Mouse (Mus musculus) kidney, adult 2 months (tissue): Measurements from ENCODE around the gene AI593442. TPM values are rescaled to one million over a fixed set of nuclear protein-coding genes. Genes with fewer than 3 reads are reported as not detected.

Experiments used
- DNase-seq: peaks from one replicate; pipeline ENCODE4 v3.0.0; 2021
- H3K27ac ChIP-seq: fragments of 200-500 bp; 2 replicates; pipeline ENCODE4 v1.5.1; 2012; ENCODE audit warnings: low read depth, low read length, control low read depth, inconsistent platforms; ENCODE audit not compliant: insufficient read depth
- H3K27me3 ChIP-seq: fragments of 200-500 bp; replicated peaks from 2 replicates; pipeline ENCODE4 v1.6.1; 2012; ENCODE audit warnings: mild to moderate bottlenecking, moderate library complexity, low read length, inconsistent platforms; ENCODE audit not compliant: control insufficient read depth, insufficient read depth
- H3K36me3 ChIP-seq: fragments of 200-500 bp; 2 replicates; pipeline ENCODE4 v1.6.1; 2012; ENCODE audit warnings: mild to moderate bottlenecking, moderate library complexity, low read length, inconsistent platforms; ENCODE audit not compliant: control insufficient read depth, insufficient read depth
- H3K4me1 ChIP-seq: fragments of 200-500 bp; 2 replicates; pipeline ENCODE4 v1.6.1; 2011; ENCODE audit warnings: low read length; ENCODE audit not compliant: control insufficient read depth, insufficient read depth
- H3K4me3 ChIP-seq: fragments of 200-500 bp; 2 replicates; pipeline ENCODE4 v1.5.1; 2011; ENCODE audit warnings: mild to moderate bottlenecking, low read depth, low read length, control low read depth; ENCODE audit not compliant: insufficient read depth
- CTCF ChIP-seq: fragments of 200-500 bp; conservative IDR thresholded peaks from 2 replicates; pipeline ENCODE4 v1.5.1; 2011; ENCODE audit warnings: low read depth, mild to moderate bottlenecking, control low read depth, low read length, moderate library complexity, mixed read lengths; ENCODE audit not compliant: insufficient read depth, insufficient read length
- POLR2A ChIP-seq: fragments of 200-500 bp; IDR thresholded peaks from one replicate; pipeline ENCODE4 v1.6.1; 2011; ENCODE audit warnings: low read depth, low read length, control low read depth
- WGBS: fragments of 180-500 bp; shearing (Covaris S2); methylation state at CpG from one replicate; pipeline ENCODE4 v1.1.7; 2018; 5-methylcytosine and 5-hydroxymethylcytosine counted together
- polyA plus RNA-seq: library from polyadenylated mRNA; depleted of rRNA; stranded (reverse); fragments of >200 nt; gene quantifications from 2 replicates; pipeline ENCODE4 v1.2.3, GENCODE M21; 2012

AI593442 gene
- polyA plus RNA-seq, 1 experiment: 0.03 TPM

DNA sequence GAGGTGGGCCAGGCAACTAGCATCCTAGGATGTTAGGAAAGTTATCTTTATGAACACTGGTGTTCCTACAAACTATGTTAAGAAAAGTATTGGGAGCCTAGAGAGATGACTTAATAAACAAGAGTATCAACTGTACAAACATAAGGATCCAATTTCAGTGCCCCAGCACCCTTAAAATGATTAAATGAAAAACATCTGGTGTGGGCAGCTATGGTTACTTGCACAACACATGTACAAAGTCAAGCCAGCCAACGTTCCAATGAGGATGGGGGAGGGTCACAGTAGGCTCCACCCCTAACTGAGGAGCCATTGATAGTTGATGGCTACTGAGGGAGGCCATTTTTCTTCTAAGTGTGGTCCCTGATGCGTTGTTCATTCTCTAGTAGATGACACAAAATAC, 43.6 kb downstream of the AI593442 start:
- H3K36me3 ChIP-seq: no peaks in the 10 kb centered on the region
- WGBS: 53% methylated on average over 2 of the region's 2 CpGs
- no peak overlapping the region for H3K4me3 ChIP-seq
- no peak for DNase-seq
- H3K4me1 ChIP-seq: no peaks in the 10 kb centered on the region
- no peaks in the 10 kb centered on the region for H3K27me3 ChIP-seq
- no peak for TF ChIP-seq POLR2A
- no peak for TF ChIP-seq CTCF
- H3K27ac ChIP-seq: no peak overlapping the region

DNA sequence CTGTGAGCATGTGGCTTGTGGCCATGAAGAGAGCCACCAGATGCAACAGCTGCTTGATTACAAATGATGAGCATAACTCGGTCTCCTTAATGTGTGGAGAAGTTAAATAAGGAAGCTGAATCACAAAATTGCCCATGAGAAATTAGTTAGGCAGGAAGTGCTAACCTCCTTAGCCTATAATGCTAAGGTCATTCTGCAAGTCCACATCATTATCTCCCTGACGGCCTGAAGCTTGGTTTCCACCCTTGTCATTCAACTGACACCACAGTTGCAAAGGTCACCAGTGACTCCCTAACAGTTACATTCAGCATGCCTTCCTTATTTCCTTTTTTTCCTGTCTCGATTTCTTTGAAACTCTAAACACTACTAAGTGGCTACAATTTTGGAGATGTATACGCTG, 55.7 kb downstream of the AI593442 start:
- H3K27ac ChIP-seq: no peak overlapping the region
- H3K4me3 ChIP-seq: no peak overlapping the region
- TF ChIP-seq POLR2A: no peak
- TF ChIP-seq CTCF: no peak
- no peaks in the 10 kb centered on the region for H3K27me3 ChIP-seq
- DNase-seq: no peak
- 58% methylated on average over 4 of the region's 4 CpGs for WGBS
- no peaks in the 10 kb centered on the region for H3K36me3 ChIP-seq
- no peaks in the 10 kb centered on the region for H3K4me1 ChIP-seq
